Mouse (Mus musculus): ENCODE measurements around the gene Gdf2.

- TF ChIP-seq CTCF (IDR thresholded peaks at IDR 0.05; ENCODE audit: borderline replicate concordance, insufficient read depth, low read depth, low read length): no peak
- TF ChIP-seq POLR2A (IDR thresholded peaks at IDR 0.05; ENCODE audit: borderline replicate concordance, insufficient read depth, low read length): no peak
Observed at GRCm38 (mm10) chr14:33904851-33905250, 36.0 kb upstream of the Gdf2 start.

All from cerebellum, adult 2 months (tissue).